Mouse (Mus musculus): ENCODE measurements around the gene Lamp1. TPM values are rescaled to one million over a fixed set of nuclear protein-coding genes. Genes with fewer than 3 reads are reported as not detected.

Lamp1 gene
- polyA plus RNA-seq, 1 experiment from 2014 or later = 324 TPM

- no peak overlapping the region for H3K4me2 ChIP-seq (ENCODE audit: low read depth, low read length)
- WGBS = 16% methylated on average over 10 of the region's 10 CpGs
- no peak overlapping the region; the same call in 1 of the 2 replicates for H3K27ac ChIP-seq (ENCODE audit: low read length)
- H3K9me3 ChIP-seq (ENCODE audit: control insufficient read depth, low read length) = no peaks in the 10 kb centered on the region
- no peak overlapping the region for H3K9ac ChIP-seq (ENCODE audit: low read length)
- no peaks in the 10 kb centered on the region for H3K27me3 ChIP-seq (ENCODE audit: control insufficient read depth, insufficient read depth, low read depth, low read length)
- peak; percentile 77 for ATAC-seq (ENCODE audit: low read depth)
- no peak overlapping the region for H3K4me3 ChIP-seq (ENCODE audit: low read length)
- peaks cover 14% of the 10 kb centered on the region for H3K4me1 ChIP-seq (replicated peaks; ENCODE audit: control insufficient read depth, insufficient read depth, low read length)
- H3K36me3 ChIP-seq (ENCODE audit: control insufficient read depth, insufficient read depth, low read length) = no peaks in the 10 kb centered on the region
These were observed 54.7 kb downstream of the Lamp1 start for GRCm38 (mm10) chr8:13213479-13214268.

- H3K27me3 ChIP-seq (ENCODE audit: control insufficient read depth, insufficient read depth, low read depth, low read length) = no peaks in the 10 kb centered on the region
- peaks cover 8% of the 10 kb centered on the region for H3K4me1 ChIP-seq (replicated peaks; ENCODE audit: control insufficient read depth, insufficient read depth, low read length)
- ATAC-seq (ENCODE audit: low read depth) = no peak
- H3K4me2 ChIP-seq (ENCODE audit: low read depth, low read length) = no peak overlapping the region
- H3K4me3 ChIP-seq (ENCODE audit: low read length) = no peak overlapping the region
- no peak overlapping the region for H3K9ac ChIP-seq (ENCODE audit: low read length)
- no peaks in the 10 kb centered on the region for H3K36me3 ChIP-seq (ENCODE audit: control insufficient read depth, insufficient read depth, low read length)
- H3K27ac ChIP-seq (ENCODE audit: low read length) = no peak overlapping the region
- H3K9me3 ChIP-seq (ENCODE audit: control insufficient read depth, low read length) = no peaks in the 10 kb centered on the region
- 46% methylated on average over 8 of the region's 8 CpGs for WGBS
These were observed 57.4 kb downstream of the Lamp1 start for GRCm38 (mm10) chr8:13216386-13216785.

GRCm38 (mm10) chr8:13217093-13217492, 58.1 kb downstream of the Lamp1 start:
- peaks cover 8% of the 10 kb centered on the region for H3K4me1 ChIP-seq (replicated peaks; ENCODE audit: control insufficient read depth, insufficient read depth, low read length)
- no peaks in the 10 kb centered on the region for H3K36me3 ChIP-seq (ENCODE audit: control insufficient read depth, insufficient read depth, low read length)
- no peak overlapping the region for H3K4me2 ChIP-seq (ENCODE audit: low read depth, low read length)
- H3K4me3 ChIP-seq (ENCODE audit: low read length) = no peak overlapping the region
- H3K27me3 ChIP-seq (ENCODE audit: control insufficient read depth, insufficient read depth, low read depth, low read length) = no peaks in the 10 kb centered on the region
- no peak overlapping the region for H3K9ac ChIP-seq (ENCODE audit: low read length)
- H3K27ac ChIP-seq (ENCODE audit: low read length) = no peak overlapping the region
- WGBS = 14% methylated on average over 5 of the region's 5 CpGs
- no peaks in the 10 kb centered on the region for H3K9me3 ChIP-seq (ENCODE audit: control insufficient read depth, low read length)
- ATAC-seq (ENCODE audit: low read depth) = no peak

- Histone ChIP-seq H3K9ac (ENCODE audit: low read length) (no peak overlapping the region), H3K9me3 (ENCODE audit: control insufficient read depth, low read length) (no peaks in the 10 kb centered on the region), H3K27ac (ENCODE audit: low read length) (no peak overlapping the region), H3K4me3 (ENCODE audit: low read length) (no peak overlapping the region), H3K36me3 (ENCODE audit: control insufficient read depth, insufficient read depth, low read length) (no peaks in the 10 kb centered on the region), H3K4me1 (replicated peaks; ENCODE audit: control insufficient read depth, insufficient read depth, low read length) (peaks cover 8% of the 10 kb centered on the region), H3K27me3 (ENCODE audit: control insufficient read depth, insufficient read depth, low read depth, low read length) (no peaks in the 10 kb centered on the region), H3K4me2 (ENCODE audit: low read depth, low read length) (no peak overlapping the region)
- ATAC-seq (ENCODE audit: low read depth) = no peak
These were observed 59.0 kb downstream of the Lamp1 start for GRCm38 (mm10) chr8:13217986-13218385.

GRCm38 (mm10) chr8:13218441-13218840, 59.5 kb downstream of the Lamp1 start:
- no peak for ATAC-seq (ENCODE audit: low read depth)
- no peak overlapping the region for H3K27ac ChIP-seq (ENCODE audit: low read length)
- H3K4me2 ChIP-seq (ENCODE audit: low read depth, low read length) = no peak overlapping the region
- no peaks in the 10 kb centered on the region for H3K9me3 ChIP-seq (ENCODE audit: control insufficient read depth, low read length)
- 76% methylated on average over 4 of the region's 4 CpGs for WGBS
- no peaks in the 10 kb centered on the region for H3K36me3 ChIP-seq (ENCODE audit: control insufficient read depth, insufficient read depth, low read length)
- peaks cover 4% of the 10 kb centered on the region for H3K4me1 ChIP-seq (replicated peaks; ENCODE audit: control insufficient read depth, insufficient read depth, low read length)
- no peak overlapping the region for H3K9ac ChIP-seq (ENCODE audit: low read length)
- no peaks in the 10 kb centered on the region for H3K27me3 ChIP-seq (ENCODE audit: control insufficient read depth, insufficient read depth, low read depth, low read length)
- no peak overlapping the region for H3K4me3 ChIP-seq (ENCODE audit: low read length)

GRCm38 (mm10) chr8:13224426-13224825, 65.5 kb downstream of the Lamp1 start:
- Histone ChIP-seq H3K4me3 (ENCODE audit: low read length) (no peak overlapping the region), H3K36me3 (ENCODE audit: control insufficient read depth, insufficient read depth, low read length) (no peaks in the 10 kb centered on the region), H3K27me3 (ENCODE audit: control insufficient read depth, insufficient read depth, low read depth, low read length) (no peaks in the 10 kb centered on the region), H3K9me3 (ENCODE audit: control insufficient read depth, low read length) (no peaks in the 10 kb centered on the region), H3K4me2 (ENCODE audit: low read depth, low read length) (no peak overlapping the region), H3K9ac (ENCODE audit: low read length) (no peak overlapping the region), H3K27ac (ENCODE audit: low read length) (no peak overlapping the region), H3K4me1 (replicated peaks; ENCODE audit: control insufficient read depth, insufficient read depth, low read length) (no peaks in the 10 kb centered on the region)
- no peak for ATAC-seq (ENCODE audit: low read depth)
- 75% methylated on average over 9 of the region's 9 CpGs for WGBS

MicroRNAs encoded within 50 kb of the gene (microRNA counts, 519-probe panel; counts per million panel counts)
- 1,871 counts per million, percentile 30 among the panel's probes with 10 or more counts for microRNA mmu-miR-1968

Small RNA genes within 50 kb of the gene (microRNA-seq; reads per million reads assigned to microRNA genes)
- gene Mir1968 = 4.3 reads per million, percentile 17 among the genes with 10 or more reads in this experiment
- gene Mir7065 = not detected

Other genes starting within 250 kb of the Lamp1 start
- 0.75 and 1.1 TPM in 2 replicates for gene F7, start 133.1 kb upstream of the Lamp1 start, polyA plus RNA-seq (2015; fragmentation: Nextera tagmentation; extraction: Ambion mirVana)
- 1.6 and 4.6 TPM in 2 replicates for gene F10, start 121.9 kb upstream of the Lamp1 start, polyA plus RNA-seq (2015; fragmentation: Nextera tagmentation; extraction: Ambion mirVana)
- 0.33 and 1.2 TPM in 2 replicates for gene Proz, start 98.2 kb upstream of the Lamp1 start, polyA plus RNA-seq (2015; fragmentation: Nextera tagmentation; extraction: Ambion mirVana)
- gene Pcid2, start 53.7 kb upstream of the Lamp1 start, polyA plus RNA-seq (2015; fragmentation: Nextera tagmentation; extraction: Ambion mirVana) = 36.4 and 38.4 TPM in 2 replicates
- gene Cul4a, start 53.5 kb upstream of the Lamp1 start, polyA plus RNA-seq (2015; fragmentation: Nextera tagmentation; extraction: Ambion mirVana) = 93.9 and 101 TPM in 2 replicates
- gene Grtp1, start 41.5 kb downstream of the Lamp1 start, polyA plus RNA-seq (2015; fragmentation: Nextera tagmentation; extraction: Ambion mirVana) = 4.0 and 4.5 TPM in 2 replicates
- 5.7 and 6.3 TPM in 2 replicates for gene Adprhl1, start 95.0 kb downstream of the Lamp1 start, polyA plus RNA-seq (2015; fragmentation: Nextera tagmentation; extraction: Ambion mirVana)
- gene Dcun1d2, start 129.0 kb downstream of the Lamp1 start, polyA plus RNA-seq (2015; fragmentation: Nextera tagmentation; extraction: Ambion mirVana) = 24.8 and 25.0 TPM in 2 replicates
- gene Tmco3, start 129.0 kb downstream of the Lamp1 start, polyA plus RNA-seq (2015; fragmentation: Nextera tagmentation; extraction: Ambion mirVana) = 35.7 and 41.3 TPM in 2 replicates
- 144 and 155 TPM in 2 replicates for gene Tfdp1, start 179.6 kb downstream of the Lamp1 start, polyA plus RNA-seq (2015; fragmentation: Nextera tagmentation; extraction: Ambion mirVana)
- gene Atp4b, start 237.7 kb downstream of the Lamp1 start, polyA plus RNA-seq (2015; fragmentation: Nextera tagmentation; extraction: Ambion mirVana) = not detected in 2 replicates
- not detected in 2 replicates for gene Grk1, start 245.9 kb downstream of the Lamp1 start, polyA plus RNA-seq (2015; fragmentation: Nextera tagmentation; extraction: Ambion mirVana)